Mouse (Mus musculus) MEL (cell line): ENCODE measurements around the gene Fzd4. TPM values are rescaled to one million over a fixed set of nuclear protein-coding genes. Genes with fewer than 3 reads are reported as not detected.
A peak's percentile ranks its signal among the peaks of the same experiment; 100 is the strongest.

Experiments
- DNase-seq: peaks from one replicate; pipeline ENCODE4 v3.0.0; 2011; ENCODE audit warnings: low read depth, low spot score
- H3K27ac ChIP-seq: 2 replicates; pipeline ENCODE4 v1.5.1; 2012; ENCODE audit warnings: low read depth, mild to moderate bottlenecking, control low read depth, low read length, moderate library complexity; ENCODE audit not compliant: control insufficient read depth
- H3K27me3 ChIP-seq, 2 experiments: fragments of 150-350 bp in 1 of 2; sonication (generic) in 1 of 2; 2 replicates each; pipeline ENCODE4 v1.6.1; 2012; ENCODE audit warnings: low read length in 2 of 2, mild to moderate bottlenecking in 2 of 2, improper control_type of control experiment in 1 of 2, moderate library complexity in 1 of 2; ENCODE audit not compliant: insufficient read depth in 2 of 2, control insufficient read depth in 1 of 2
- H3K36me3 ChIP-seq, 2 experiments: 2 replicates each; pipeline ENCODE4 v1.6.1; 2012 to 2014; ENCODE audit warnings: low read length in 2 of 2, improper control_type of control experiment in 1 of 2, inconsistent platforms in 1 of 2, mild to moderate bottlenecking in 1 of 2; ENCODE audit not compliant: insufficient read depth in 2 of 2, control insufficient read depth in 1 of 2
- H3K4me1 ChIP-seq, 2 experiments: fragments of 150-350 bp in 1 of 2; sonication (generic) in 1 of 2; 2 replicates each; pipeline ENCODE4 v1.6.1; 2012; ENCODE audit warnings: low read length in 2 of 2, improper control_type of control experiment in 1 of 2, mild to moderate bottlenecking in 1 of 2; ENCODE audit not compliant: insufficient read depth in 2 of 2, control insufficient read depth in 1 of 2
- H3K4me3 ChIP-seq, 2 experiments: fragments of 150-350 bp in 1 of 2; sonication (generic) in 1 of 2; 2 replicates each; pipeline ENCODE4 v1.5.1; 2012; ENCODE audit warnings: low read depth in 2 of 2, low read length in 2 of 2, mild to moderate bottlenecking in 2 of 2, moderate library complexity in 2 of 2, control low read depth in 1 of 2, improper control_type of control experiment in 1 of 2; ENCODE audit not compliant: control insufficient read depth in 1 of 2, insufficient read depth in 1 of 2
- H3K79me2 ChIP-seq: 2 replicates; pipeline ENCODE4 v1.6.1; 2012; ENCODE audit warnings: mild to moderate bottlenecking, low read length, moderate library complexity; ENCODE audit not compliant: control insufficient read depth, poor library complexity, insufficient read depth
- H3K9ac ChIP-seq: 2 replicates; pipeline ENCODE4 v1.6.1; 2012; ENCODE audit warnings: low read depth, mild to moderate bottlenecking, control low read depth, low read length, moderate library complexity; ENCODE audit not compliant: control insufficient read depth, poor library complexity, severe bottlenecking
- H3K9me3 ChIP-seq: fragments of 150-350 bp; sonication (generic); replicated peaks from 2 replicates; pipeline ENCODE4 v1.6.1; 2012; ENCODE audit warnings: mild to moderate bottlenecking, low read length, improper control_type of control experiment, moderate library complexity; ENCODE audit not compliant: insufficient read depth
- CHD1 ChIP-seq: IDR thresholded peaks from 2 replicates; pipeline ENCODE4 v1.6.1; 2012; ENCODE audit warnings: low read depth, mild to moderate bottlenecking, inconsistent platforms, low read length, improper control_type of control experiment
- CHD2 ChIP-seq: IDR thresholded peaks from 2 replicates; pipeline ENCODE4 v1.6.1; 2011; ENCODE audit warnings: low read length, improper control_type of control experiment
- CTCF ChIP-seq, 3 experiments: IDR thresholded peaks in 2 of 3; conservative IDR thresholded peaks in 1 of 3; 2 replicates each; pipeline ENCODE4 v1.5.1; 2011 to 2012; ENCODE audit warnings: low read length in 3 of 3, low read depth in 2 of 3, mild to moderate bottlenecking in 2 of 3, improper control_type of control experiment in 1 of 3, inconsistent platforms in 1 of 3, mixed read lengths in 1 of 3, moderate library complexity in 1 of 3; ENCODE audit not compliant: control insufficient read depth in 1 of 3, insufficient read depth in 1 of 3, poor library complexity in 1 of 3, severe bottlenecking in 1 of 3
- E2F4 ChIP-seq: IDR thresholded peaks from 2 replicates; pipeline ENCODE4 v1.6.1; 2011; ENCODE audit warnings: low read depth, low read length, improper control_type of control experiment, borderline replicate concordance
- EP300 ChIP-seq, 2 experiments: IDR thresholded peaks; 2 replicates each; pipeline ENCODE4 v1.6.1; 2011; ENCODE audit warnings: improper control_type of control experiment in 2 of 2, low read length in 2 of 2, low read depth in 1 of 2, mild to moderate bottlenecking in 1 of 2
- GABPA ChIP-seq: IDR thresholded peaks from 2 replicates; pipeline ENCODE4 v1.6.1; 2012; ENCODE audit warnings: low read depth, mild to moderate bottlenecking, inconsistent platforms, low read length, improper control_type of control experiment, moderate library complexity
- MAFK ChIP-seq: IDR thresholded peaks from 2 replicates; pipeline ENCODE4 v1.6.1; 2011; ENCODE audit warnings: low read depth, mild to moderate bottlenecking, low read length, improper control_type of control experiment, borderline replicate concordance
- MAX ChIP-seq: IDR thresholded peaks from 2 replicates; pipeline ENCODE4 v1.6.1; 2011; ENCODE audit warnings: low read length, improper control_type of control experiment
- MAZ ChIP-seq: IDR thresholded peaks from 2 replicates; pipeline ENCODE4 v1.6.1; 2012; ENCODE audit warnings: low read depth, mild to moderate bottlenecking, inconsistent platforms, low read length, improper control_type of control experiment
- MEF2A ChIP-seq: IDR thresholded peaks from 2 replicates; pipeline ENCODE4 v1.6.1; 2014; ENCODE audit warnings: low read depth, mild to moderate bottlenecking, inconsistent platforms, low read length, improper control_type of control experiment; ENCODE audit not compliant: poor library complexity, insufficient replicate concordance, severe bottlenecking; ENCODE audit errors: extremely low read depth
- MXI1 ChIP-seq: IDR thresholded peaks from 2 replicates; pipeline ENCODE4 v1.6.1; 2011; ENCODE audit warnings: mild to moderate bottlenecking, low read depth, low read length, improper control_type of control experiment
- MYB ChIP-seq: IDR thresholded peaks from 2 replicates; pipeline ENCODE4 v1.6.1; 2011; ENCODE audit warnings: mild to moderate bottlenecking, low read depth, low read length, improper control_type of control experiment
- MYC ChIP-seq: IDR thresholded peaks from 2 replicates; pipeline ENCODE4 v1.6.1; 2011; ENCODE audit warnings: low read depth, mild to moderate bottlenecking, low read length, improper control_type of control experiment, moderate library complexity
- NRF1 ChIP-seq: IDR thresholded peaks from 2 replicates; pipeline ENCODE4 v1.6.1; 2014; ENCODE audit warnings: low read depth, mild to moderate bottlenecking, inconsistent platforms, low read length, improper control_type of control experiment, moderate library complexity; ENCODE audit not compliant: poor library complexity, insufficient read depth, severe bottlenecking
- POLR2AphosphoS2 ChIP-seq: IDR thresholded peaks from 2 replicates; pipeline ENCODE4 v1.6.1; 2011; ENCODE audit warnings: low read length, improper control_type of control experiment
- RAD21 ChIP-seq: IDR thresholded peaks from 2 replicates; pipeline ENCODE4 v1.6.1; 2011; ENCODE audit warnings: mild to moderate bottlenecking, low read depth, low read length, improper control_type of control experiment
- RCOR1 ChIP-seq: IDR thresholded peaks from 2 replicates; pipeline ENCODE4 v1.6.1; 2012; ENCODE audit warnings: low read depth, mild to moderate bottlenecking, inconsistent platforms, low read length, improper control_type of control experiment
- SIN3A ChIP-seq: IDR thresholded peaks from 2 replicates; pipeline ENCODE4 v1.6.1; 2012; ENCODE audit warnings: low read length, improper control_type of control experiment, inconsistent platforms
- TBP ChIP-seq: IDR thresholded peaks from 2 replicates; pipeline ENCODE4 v1.8.0; 2011; ENCODE audit warnings: low read depth, low read length, improper control_type of control experiment
- TCF12 ChIP-seq: IDR thresholded peaks from 2 replicates; pipeline ENCODE4 v1.6.1; 2014; ENCODE audit warnings: low read depth, mild to moderate bottlenecking, inconsistent platforms, low read length, improper control_type of control experiment, moderate library complexity
- UBTF ChIP-seq: IDR thresholded peaks from 2 replicates; pipeline ENCODE4 v1.6.1; 2012; ENCODE audit warnings: low read depth, mild to moderate bottlenecking, inconsistent platforms, low read length, improper control_type of control experiment, moderate library complexity, borderline replicate concordance; ENCODE audit not compliant: insufficient read depth
- USF1 ChIP-seq: IDR thresholded peaks from 2 replicates; pipeline ENCODE4 v1.6.1; 2014; ENCODE audit warnings: low read depth, mild to moderate bottlenecking, inconsistent platforms, low read length, improper control_type of control experiment, moderate library complexity
- ZC3H11A ChIP-seq: IDR thresholded peaks from 2 replicates; pipeline ENCODE4 v1.6.1; 2012; ENCODE audit warnings: low read depth, mild to moderate bottlenecking, inconsistent platforms, low read length, improper control_type of control experiment
- ZKSCAN1 ChIP-seq: IDR thresholded peaks from 2 replicates; pipeline ENCODE4 v1.6.1; 2012; ENCODE audit warnings: low read depth, mild to moderate bottlenecking, inconsistent platforms, low read length, improper control_type of control experiment, moderate library complexity
- polyA plus RNA-seq, 2 experiments: library from polyadenylated mRNA; stranded (reverse) in 1 of 2; unstranded in 1 of 2; fragments of >175 nt in 1 of 2; fragments of >200 nt in 1 of 2; gene quantifications; 2 replicates each; pipeline versions ENCODE4 v1.2.1 to v1.2.4; 2012; ENCODE audit warnings: low replicate concordance in 2 of 2, low read depth in 1 of 2; ENCODE audit not compliant: insufficient read length in 2 of 2, insufficient read depth in 1 of 2, missing spikeins in 1 of 2
- total RNA-seq: library from RNA; depleted of rRNA; stranded (reverse); fragments of 300-350 nt; gene quantifications from 2 replicates; pipeline ENCODE4 v1.2.3, GENCODE M21; 2012

Gene Fzd4
- total and polyA plus RNA-seq, 3 experiments = 0.08 to 1.1 TPM; not detected in 1

- Histone ChIP-seq H3K27ac (no peak overlapping the region), H3K9me3 (no peaks in the 10 kb centered on the region), H3K9ac (peak overlapping the region; percentile 65), H3K4me3 (peak overlapping the region; percentile 64 to 70), H3K36me3 (no peaks in the 10 kb centered on the region), H3K27me3 (peaks cover 4 to 6% of the 10 kb centered on the region in 2 experiments; a peak in 3 of 4 replicates), H3K79me2 (no peaks in the 10 kb centered on the region; the same call in 1 of the 2 replicates), H3K4me1 (peaks cover 0 to 4% of the 10 kb centered on the region in 2 experiments; a peak in 1 of 4 replicates)
- DNase-seq = peak; percentile 35
- TF ChIP-seq SIN3A (no peak), ZKSCAN1 (no peak), MAFK (no peak), MEF2A (no peak), MAX (no peak), MYC (no peak), CHD1 (no peak), USF1 (no peak), NRF1 (no peak), UBTF (no peak), MYB (no peak)
Observed at GRCm38 (mm10) chr7:89404734-89405440, 732 bp downstream of the Fzd4 start.

- Histone ChIP-seq H3K9ac (no peak overlapping the region), H3K36me3 (peaks cover 0 to 4% of the 10 kb centered on the region in 2 experiments; a peak in 2 of 4 replicates), H3K79me2 (no peaks in the 10 kb centered on the region; the same call in 1 of the 2 replicates), H3K4me3 (no peak overlapping the region), H3K4me1 (peaks cover 0 to 13% of the 10 kb centered on the region in 2 experiments; a peak in 3 of 4 replicates), H3K27ac (no peak overlapping the region), H3K9me3 (no peaks in the 10 kb centered on the region), H3K27me3 (peaks cover 1 to 6% of the 10 kb centered on the region in 2 experiments; a peak in 3 of 4 replicates)
- TF ChIP-seq MYB (no peak), RCOR1 (no peak), RAD21 (no peak), ZC3H11A (no peak), E2F4 (no peak), EP300 (IDR thresholded peaks at IDR 0.05; ENCODE audit: low read depth in 1 of 2, low read length in 2 of 2) (no peak), TCF12 (no peak), MYC (no peak), MAZ (no peak), GABPA (no peak), POLR2AphosphoS2 (no peak), NRF1 (no peak), MAX (no peak), MXI1 (no peak), CHD1 (no peak), TBP (no peak), CHD2 (no peak), CTCF (IDR thresholded peaks at IDR 0.05 in 2 of 3, conservative IDR thresholded peaks at IDR 0.05 in 1 of 3; ENCODE audit: control insufficient read depth in 1 of 3, insufficient read depth in 1 of 3, low read depth in 2 of 3, low read length in 3 of 3, poor library complexity in 1 of 3, severe bottlenecking in 1 of 3) (no peak)
- DNase-seq = no peak
Observed at GRCm38 (mm10) chr7:89406011-89406410, 1.9 kb downstream of the Fzd4 start.
